Mouse (Mus musculus): ENCODE results near the gene Abca5.
A peak's percentile ranks its signal among the peaks of the same experiment; 100 is the strongest.

The Abca5 gene

DNA sequence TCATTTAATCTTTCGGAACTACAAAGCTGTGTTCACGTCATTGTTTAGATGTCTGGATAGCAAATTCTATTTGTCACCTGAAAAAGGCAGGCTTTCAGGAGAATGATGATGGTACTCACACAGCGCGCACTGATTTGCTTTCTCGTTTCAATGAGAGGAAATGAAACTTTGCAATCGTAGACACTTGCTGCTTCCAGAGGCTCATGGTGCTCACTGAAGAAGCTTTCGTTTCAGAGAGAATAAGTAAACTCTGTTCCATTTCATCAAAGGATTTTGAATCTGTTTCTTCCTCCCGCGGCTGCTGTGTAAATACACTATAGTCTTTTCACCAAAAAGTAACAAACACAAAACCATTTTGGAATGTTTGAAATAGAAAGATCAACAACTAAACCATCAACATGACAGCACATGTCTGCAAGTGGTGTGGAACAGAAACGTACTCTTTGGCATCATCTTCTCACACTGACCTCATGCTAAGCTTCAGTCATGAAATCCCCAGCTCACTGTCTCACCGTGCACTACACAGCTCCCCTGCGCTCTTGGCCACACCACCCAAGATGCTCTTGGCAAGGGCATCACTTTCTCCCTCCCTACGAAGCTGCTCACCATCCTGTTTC, 39.5 kb downstream of the Abca5 start:
- DNase-seq (ENCODE audit: low spot score): no peak

DNA sequence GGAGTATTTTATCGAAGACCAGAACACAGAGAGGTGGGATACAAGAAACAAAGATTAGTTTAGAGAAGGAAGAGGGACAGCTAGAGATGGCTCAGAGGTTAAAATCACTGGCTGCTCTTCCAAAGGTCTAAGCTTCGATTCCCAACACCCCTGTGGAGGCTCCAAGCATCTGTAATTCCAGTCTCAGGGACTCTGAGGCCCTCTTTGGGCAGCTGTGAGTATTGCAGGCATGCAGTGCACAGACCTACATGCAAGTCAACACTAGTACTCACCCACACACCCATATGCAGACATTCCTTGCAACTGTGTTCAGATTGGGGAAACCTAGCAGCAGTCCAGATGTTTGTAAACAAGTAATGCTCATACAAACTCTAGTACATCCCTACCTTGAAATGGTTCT, 46.9 kb downstream of the Abca5 start:
- DNase-seq (ENCODE audit: low spot score): no peak

DNA sequence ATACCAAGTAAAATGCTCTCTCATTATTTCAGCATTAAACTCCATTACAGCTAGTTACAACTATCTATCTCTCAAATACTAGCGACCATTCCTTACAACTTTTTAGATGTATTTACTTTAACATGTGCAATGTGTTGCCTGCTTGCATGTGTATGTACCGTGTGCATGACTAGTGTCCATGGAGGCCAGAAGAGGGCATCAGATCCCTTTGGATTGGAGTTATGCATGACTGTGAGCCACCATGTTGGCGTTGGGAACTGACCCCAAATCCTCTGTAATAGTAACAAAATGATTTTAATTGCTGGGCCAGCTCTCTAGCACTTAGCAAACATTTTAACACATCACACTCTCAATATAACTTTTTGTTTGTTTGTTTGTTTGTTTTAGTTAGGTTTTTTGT, 49.1 kb downstream of the Abca5 start:
- no peak for DNase-seq (ENCODE audit: low spot score)

DNA sequence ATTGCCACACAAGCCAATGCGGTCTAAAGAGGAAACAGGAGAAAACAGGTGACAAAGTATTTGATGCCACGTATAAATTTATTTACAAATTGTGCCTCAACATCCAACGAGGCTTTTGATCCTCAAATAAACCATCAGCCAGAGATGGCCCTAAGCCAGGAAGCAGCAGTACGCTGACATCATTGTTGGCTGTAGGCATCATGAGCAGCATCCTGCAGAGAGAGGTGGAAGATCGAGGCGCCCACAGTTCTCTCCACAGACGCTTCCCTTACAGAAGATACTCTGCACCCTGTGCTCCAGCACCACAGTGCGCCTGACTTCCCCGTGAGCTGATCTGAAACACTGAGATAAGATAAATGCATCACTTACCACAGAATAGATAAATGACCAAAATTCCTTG, 49.8 kb downstream of the Abca5 start:
- DNase-seq (ENCODE audit: low spot score): no peak

DNA sequence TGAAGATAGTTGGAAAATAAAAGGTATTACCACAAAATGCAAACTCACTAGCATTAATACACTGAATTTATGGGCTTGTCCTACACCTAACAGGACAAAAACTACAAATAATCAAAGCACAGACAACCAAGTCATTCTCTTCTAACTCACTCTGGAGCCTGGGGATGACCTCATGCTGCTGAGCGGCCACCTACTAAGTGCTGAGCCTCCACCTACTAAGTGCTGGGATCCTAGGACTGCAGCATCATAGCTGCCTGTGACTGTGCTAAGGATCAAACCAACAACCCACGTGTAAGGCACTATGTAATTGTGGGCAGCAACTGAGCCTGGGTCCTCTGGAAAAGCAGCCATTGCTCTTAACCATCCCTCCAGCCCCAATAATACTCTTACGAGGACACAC, 51.2 kb downstream of the Abca5 start:
- no peak for DNase-seq (ENCODE audit: low spot score)

DNA sequence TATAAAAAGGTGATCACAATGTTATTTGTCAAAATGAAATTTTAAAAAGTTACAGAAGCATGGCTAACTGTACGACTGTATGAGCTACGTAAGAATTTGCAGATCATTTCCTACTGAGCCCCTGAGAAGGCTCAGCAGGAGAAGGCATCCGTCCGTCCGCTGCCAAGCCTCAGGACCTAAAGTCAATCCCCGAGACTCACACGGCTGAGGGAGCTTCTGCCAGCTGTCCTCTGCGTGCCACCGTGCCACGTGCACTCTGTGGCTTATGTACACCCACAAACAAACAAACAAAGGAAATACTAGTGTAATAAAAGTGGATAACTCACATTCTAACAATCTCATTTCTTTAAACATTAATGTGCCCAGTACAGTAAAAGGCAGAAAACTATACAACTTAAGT, 52.7 kb downstream of the Abca5 start:
- DNase-seq (ENCODE audit: low spot score): no peak

DNA sequence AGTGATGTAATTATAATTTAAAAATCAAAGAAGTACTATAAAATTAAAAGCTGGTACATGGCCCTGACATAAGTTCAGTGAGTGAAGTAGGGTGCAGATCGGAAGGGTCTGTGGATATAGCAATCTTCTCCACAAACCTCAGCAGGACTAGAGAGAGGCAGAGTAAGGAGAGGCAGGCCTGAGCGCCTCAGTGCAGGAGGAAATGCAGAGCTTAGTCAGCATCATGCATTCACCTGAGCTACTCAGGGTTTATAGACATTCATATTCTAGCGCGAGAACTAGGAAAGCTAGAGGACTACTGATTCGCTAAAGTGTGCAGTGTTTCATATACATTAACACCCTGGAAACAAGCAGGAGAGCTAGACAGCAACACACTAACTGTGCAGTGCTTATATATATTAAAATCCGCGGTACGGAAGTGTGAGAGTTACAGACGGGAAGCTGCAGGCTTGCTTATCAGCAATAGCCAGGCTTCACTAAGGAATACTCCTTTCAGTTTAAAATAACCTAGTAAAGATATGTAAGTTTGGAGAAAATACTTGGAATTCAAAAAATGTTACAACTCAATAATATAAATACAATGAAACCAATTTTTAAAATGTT, 53.2 kb downstream of the Abca5 start:
- DNase-seq (ENCODE audit: low spot score): no peak

DNA sequence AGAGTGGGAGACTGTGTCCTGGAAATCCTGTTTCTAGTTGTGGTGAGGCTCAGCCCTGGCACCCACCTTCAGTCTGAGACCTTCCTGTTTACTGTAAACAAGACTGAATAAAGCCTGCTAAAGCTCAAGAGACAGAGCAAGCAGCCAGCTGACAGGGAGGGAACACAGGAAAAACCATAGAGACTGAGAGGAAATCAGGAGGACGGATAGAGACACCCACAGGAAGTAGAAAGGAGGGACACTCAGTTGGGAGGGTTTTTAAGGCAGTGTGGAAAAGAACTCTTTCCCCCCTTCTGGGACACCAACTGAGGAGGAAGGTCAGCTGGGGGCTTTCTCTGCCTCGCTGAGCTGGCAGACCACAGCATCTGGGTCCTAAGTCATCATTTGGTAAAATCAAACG, 62.7 kb downstream of the Abca5 start:
- DNase-seq (ENCODE audit: low spot score): no peak

DNA sequence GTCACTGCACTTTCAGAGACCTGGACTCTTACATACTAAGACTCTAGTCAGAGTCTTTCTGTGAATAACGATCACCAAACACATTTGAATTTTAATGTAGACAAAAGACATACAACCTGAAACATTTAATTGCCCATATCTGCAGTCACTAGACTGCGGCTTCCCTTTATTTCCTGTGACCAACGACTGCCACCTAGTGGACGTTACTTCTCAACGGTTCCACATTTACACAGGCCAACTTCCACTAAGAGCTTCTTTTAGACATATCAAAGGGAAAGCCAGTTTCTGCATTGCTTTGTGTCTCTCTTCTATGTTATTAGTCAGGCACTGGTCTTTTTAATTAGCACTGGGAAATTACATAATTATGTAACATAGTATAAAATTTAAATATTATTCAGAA, 65.8 kb downstream of the Abca5 start:
- no peak for DNase-seq (ENCODE audit: low spot score)

DNA sequence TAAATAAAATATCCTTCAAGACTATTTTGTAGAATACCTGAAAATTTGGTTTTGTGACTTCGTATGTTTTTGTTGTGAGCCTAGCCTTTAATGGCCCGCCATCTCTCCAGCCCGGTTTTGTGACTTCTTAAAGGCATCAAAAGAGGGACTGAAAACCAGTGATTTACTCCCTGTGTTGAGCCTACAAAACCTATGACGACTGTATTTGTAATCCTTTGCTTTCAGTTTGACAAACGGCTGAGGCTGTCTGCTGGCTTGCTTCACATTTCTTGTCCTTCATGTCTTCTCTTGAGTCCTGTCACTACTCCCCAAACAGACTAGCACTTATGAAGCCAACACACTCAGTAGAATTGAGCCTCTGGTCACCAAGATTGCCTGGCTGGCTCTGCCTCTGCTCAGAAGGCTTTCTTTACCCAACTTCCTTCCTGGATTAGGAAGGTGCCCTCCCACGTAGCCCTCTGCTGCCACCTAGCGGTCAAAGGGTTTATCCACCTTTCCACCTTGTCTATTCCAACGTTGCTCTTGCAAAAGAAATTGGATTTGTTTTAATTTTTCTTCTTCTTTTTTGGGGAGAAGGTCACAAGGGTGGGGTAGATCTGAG, 69.2 kb downstream of the Abca5 start:
- peak; percentile 84 for DNase-seq (ENCODE audit: low spot score)

DNA sequence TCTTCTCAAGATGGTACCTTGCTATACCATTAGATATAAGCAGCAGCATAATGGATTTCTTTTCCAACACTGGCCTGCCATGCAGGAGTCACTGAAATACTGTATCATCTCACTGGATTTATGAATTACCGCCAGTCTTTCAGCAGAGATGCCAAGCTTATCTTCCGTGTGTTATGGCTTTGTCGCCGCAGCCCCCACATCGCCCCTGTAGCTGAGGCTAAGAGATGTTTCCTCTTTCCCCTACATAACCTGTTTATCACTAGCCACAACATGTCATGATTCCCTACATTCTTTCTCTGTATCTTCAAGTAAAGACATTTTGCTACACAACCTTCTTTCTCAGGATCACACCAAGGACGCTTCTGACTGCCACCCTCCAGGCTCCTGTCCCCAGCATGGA, 70.3 kb downstream of the Abca5 start:
- DNase-seq (ENCODE audit: low spot score): peak; percentile 34

DNA sequence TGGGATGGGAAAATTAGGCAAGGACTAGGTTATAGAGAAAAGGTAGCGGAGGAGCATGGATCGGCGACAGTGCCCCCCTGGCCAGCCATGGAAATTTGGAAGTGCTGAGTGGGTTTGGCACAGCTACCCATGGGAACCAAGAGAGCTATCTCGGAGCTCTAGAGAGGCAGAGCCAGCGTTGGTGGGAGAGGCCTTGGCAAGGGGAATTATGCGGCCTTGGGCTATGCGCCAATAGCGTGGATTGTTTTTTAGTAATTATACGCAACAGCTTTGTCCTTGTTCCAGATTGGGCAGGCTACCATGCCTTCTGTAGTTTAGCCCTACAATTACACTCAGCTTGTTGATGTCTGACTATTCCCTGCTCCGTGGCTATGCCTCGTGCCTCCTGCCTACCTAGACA, 70.8 kb downstream of the Abca5 start:
- DNase-seq (ENCODE audit: low spot score): peak; percentile 59

DNA sequence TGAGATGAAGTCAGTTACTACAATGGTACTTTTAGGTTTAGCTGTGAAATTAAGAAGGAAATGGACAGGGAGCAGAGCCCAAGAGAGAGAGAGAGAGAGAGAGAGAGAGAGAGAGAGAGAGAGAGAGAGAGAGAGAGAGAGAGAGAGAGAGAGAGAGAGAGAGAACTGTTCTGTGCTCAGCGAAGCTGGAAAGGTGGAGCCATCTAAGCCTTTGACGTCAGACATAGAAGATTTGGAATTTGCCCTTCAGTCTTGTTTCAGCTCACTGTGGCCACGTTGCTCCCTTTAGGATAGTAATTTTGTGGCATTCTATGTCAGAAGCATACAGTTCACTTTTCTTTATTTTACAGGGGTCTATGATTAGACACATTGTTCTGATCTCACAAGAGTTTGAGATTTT, 75.6 kb downstream of the Abca5 start:
- no peak for DNase-seq (ENCODE audit: low spot score)

DNA sequence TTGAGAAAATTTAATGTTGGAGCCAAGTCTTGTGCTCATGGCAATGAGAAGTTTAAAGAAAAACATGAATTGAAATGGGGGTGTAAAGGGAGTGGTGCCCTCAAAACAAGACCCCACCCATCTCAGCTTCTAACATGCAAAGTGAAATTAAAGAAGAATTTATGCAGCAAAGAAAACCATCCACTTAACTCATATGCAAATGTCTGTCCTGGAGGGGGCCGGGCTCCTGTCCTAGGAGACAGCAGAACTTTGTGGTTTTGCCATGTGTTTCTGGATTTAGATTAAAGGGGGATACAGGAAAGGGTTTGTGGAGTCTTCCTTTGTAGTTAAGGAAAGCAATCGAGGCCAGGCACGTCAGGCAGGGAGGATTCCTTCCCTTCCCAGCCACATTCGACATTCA, 79.6 kb downstream of the Abca5 start:
- DNase-seq (ENCODE audit: low spot score): no peak

DNA sequence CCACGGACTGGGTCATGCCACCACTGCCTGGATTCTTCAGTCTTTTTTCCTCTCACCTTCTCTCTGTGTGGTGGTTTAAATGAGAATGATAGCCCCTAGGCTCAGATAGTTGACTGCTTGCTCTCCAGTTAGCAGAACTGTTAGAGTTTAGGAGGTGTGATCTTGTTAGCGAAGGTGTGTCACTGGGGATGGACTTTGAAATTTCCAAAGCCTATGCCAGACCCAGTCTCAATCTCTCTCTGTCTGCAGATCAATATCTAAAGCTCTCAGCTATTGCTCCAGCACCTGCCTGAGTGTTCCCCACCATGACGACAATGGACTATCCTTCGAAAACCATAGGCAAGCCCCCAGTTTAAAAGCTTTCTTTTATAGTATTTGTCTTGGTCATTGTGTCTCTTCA, 80.5 kb downstream of the Abca5 start:
- no peak for DNase-seq (ENCODE audit: low spot score)

DNA sequence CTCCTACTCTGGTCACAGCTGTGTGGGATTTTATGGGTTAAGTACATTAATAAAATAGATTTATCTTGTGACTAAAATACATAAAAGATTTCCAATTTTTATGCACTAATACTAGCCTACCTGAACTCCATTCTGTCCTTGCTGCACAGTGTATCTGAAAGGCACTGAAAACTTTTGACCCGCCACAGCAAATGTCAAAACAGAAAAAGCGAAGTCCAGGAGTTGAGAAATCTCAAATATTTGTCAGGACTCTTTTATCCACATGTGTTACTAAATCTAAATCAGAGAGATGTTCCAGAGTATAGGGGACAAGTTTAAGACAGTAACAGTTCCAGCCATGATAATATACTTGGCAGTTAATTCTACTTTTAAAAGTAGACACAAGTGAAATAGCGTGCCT, 85.3 kb downstream of the Abca5 start:
- DNase-seq (ENCODE audit: low spot score): no peak

DNA sequence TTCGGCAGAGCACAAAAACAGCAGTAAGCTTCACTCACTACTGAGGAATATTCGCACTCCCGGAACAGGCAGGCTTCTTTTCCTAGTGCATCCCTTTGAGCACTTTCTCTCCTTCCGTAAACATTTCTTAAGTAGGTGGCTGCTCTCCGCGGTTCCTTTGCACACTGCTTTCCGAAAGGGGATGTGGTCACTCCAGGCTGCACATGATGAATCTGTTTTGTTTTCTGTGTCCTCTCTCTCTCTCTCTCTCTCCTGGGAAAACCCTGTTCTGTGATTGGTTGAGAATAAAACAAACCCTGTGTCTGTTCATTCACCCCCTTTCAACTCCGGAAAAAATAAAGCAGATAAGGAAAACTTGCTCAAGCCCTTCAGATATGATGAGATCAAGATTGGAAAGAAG, 86.0 kb downstream of the Abca5 start, which contains the start of gene Abca6:
Gene Abca6 (minus strand): TSS at position 243 of the 400 bp plus-strand sequence.
- peak; percentile 21 for DNase-seq (ENCODE audit: low spot score)

DNA sequence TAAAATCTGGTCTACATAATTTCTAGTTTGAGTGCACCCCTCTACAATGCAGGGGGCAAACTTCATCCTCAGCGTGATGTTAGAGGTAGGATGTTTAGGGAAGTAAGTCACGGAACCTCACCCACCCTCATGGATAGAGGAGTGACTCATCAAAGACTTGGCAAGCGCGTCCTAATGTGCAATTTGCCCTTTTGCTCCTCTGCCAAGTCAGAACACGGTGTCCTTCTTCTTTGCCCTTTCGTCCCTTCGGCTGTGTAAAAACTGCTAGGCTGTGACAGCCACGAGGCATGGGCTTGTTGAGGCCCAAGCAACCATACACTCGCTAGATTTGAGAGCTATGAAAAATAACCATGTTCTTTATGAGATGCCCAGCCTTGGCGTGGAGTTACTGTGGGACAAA, 92.8 kb downstream of the Abca5 start:
- DNase-seq (ENCODE audit: low spot score): peak; percentile 10

DNA sequence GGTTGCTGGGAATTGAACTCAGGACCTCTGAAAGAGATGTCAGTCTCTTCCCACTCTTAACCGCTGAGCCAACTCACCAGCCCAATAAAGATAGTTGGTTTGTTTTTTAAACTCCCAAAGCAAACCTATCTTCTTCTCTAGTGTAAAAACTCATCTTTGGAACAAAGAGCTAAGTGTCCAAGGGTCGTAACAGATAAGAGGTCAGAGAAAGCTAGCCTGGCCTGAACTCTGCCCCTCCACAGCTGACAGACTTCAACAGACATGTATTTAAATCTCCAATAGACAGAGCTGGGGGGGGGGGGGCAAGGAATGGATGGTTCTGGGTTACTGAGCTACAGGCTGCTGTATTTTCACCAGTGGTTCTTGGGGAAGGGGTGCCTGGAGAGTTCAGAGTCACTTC, 100.0 kb downstream of the Abca5 start:
- DNase-seq (ENCODE audit: low spot score): no peak

DNA sequence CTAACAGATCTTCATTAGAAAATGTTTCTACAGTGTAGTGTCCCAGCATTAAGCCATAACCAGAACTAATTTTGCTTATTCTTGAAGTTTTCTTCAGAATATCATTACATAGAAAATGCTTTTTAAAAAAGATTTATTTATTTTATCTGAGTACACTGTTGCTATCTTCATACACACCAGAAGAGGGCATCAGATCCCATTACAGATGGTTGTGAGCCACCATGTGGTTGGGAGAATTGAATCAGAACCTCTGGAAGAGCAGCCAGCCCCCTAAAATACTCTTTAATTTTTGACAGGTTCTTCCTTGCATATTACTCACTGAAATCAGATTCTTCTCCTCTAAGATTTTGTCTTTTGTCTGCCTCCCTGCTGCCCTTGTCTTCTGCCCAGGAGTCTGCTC, 104.5 kb downstream of the Abca5 start:
- no peak for DNase-seq (ENCODE audit: low spot score)
